Mouse (Mus musculus) retina, postnatal 7 days (tissue): ENCODE measurements around the gene Hoxc10.

Source experiments
- DNase-seq: peaks from one replicate; pipeline ENCODE4 v3.0.0-alpha.2; 2012; ENCODE audit warnings: low read depth, low spot score

Hoxc10 gene

DNA sequence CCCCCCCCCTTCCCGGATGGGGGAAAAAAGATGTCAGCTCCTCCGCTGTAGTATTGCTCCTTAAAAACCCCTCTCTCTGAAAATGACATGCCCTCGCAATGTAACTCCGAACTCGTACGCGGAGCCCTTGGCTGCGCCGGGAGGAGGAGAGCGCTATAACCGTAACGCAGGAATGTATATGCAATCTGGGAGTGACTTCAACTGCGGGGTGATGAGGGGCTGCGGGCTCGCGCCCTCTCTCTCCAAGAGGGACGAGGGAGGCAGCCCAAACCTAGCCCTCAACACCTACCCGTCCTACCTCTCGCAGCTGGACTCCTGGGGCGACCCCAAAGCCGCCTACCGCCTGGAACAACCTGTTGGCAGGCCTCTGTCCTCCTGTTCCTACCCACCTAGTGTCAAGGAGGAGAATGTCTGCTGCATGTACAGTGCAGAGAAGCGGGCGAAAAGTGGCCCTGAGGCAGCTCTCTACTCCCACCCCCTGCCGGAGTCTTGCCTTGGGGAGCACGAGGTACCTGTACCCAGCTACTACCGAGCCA, at the start of gene Hoxc10:
TSS of gene Hoxc10 (plus strand) at position 21 of the 536 bp plus-strand sequence.
- DNase-seq, result no peak

DNA sequence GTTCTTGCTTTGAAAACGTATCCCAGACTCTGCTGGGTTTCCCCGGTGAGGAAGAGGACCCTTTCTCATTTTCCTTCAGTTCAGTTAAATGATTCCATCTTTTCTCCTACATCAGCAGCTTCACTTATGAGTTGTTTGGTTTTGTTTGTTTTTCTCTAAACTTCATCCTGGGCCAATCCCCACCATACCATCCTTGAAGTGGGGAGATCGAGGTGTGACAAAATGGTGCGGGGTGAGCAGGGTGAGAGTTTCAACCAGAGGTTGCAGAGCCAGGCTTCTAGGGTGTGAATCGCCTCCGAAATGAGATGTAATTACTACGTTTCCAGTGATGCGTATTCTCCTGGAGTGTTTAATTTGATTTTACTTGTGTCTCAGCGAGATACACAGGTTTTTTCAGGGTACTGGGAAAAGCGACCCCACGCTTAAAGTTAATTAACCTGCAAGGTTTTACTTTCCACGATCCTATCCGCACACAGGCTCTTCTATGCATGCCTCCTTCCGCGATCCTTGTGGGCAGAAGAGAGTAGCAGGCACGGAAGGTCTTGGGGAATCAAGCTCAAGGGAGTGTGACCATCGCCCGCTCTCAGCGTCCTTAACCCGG, 48.5 kb upstream of the Hoxc10 start:
- no peak for DNase-seq

DNA sequence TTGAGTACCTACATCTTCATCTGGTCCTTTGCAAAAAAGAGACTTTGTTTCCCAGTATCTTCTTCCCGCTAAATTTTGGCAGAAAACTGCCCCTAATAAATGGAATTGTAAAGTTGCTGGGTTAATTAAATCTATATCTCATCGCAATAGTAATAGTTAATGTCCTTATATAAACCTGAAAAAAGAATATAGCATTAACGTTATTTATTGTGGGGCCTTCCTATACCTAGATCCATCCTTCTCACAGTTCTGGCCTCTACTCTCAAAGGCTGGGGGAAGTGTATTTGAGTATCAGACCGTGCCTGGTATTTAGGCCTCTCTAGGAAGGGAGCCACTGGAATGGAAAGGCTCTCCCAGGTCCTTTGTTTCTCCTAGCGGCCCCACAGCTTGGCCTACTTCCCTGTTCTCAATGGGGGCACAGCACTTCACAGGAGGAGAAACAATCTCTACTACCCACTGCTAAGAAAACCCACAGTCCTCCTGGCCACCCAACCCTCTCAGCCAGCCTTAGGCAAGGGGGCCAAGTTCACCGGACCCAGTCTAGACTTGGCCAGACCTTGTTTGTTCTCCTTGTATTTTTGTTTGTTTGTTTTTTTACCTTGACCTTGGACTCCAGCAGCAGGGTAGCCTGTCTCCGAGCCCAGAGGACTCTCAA, 47.9 kb upstream of the Hoxc10 start:
- DNase-seq, result no peak

DNA sequence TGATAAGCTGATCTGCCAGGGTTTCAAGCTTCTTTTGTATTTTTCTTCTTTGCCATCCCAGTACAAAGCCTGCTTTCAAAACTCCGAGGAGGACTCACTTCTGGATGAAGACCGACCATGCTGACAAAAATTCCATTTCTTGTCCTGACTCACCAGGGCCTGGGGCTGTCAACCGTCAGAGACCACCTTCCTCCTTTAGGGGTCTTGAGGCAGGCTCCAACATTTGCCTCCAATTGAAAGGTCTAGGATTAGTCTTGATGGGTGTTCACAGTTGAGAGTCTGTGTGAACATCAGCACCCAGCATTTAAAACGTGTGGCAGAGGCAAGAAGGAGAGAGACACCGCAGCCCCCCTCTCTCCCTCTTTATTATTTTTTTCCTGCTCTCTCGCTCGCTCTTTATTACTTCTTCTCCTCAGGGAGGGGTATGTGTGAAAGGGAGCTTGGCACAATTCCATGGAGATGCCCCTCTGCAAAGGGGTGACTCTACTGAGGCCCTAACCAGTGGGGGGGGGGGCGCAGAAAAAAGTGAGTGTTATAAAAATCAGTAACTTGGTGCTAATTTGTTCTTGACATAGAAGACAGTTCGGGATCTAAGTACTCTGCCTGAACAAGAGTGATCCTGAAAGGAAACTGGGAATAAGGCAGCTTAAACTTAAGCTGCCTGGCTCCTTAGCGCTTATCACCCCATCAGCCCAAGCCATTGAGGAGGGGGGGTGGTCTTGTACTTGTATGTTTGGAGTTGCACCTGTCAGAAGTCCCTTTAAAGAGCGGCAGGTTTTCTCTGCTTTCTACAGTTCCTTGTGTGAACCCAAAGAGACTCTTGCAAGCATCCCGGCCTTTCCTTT, 47.0 kb upstream of the Hoxc10 start:
- no peak for DNase-seq

DNA sequence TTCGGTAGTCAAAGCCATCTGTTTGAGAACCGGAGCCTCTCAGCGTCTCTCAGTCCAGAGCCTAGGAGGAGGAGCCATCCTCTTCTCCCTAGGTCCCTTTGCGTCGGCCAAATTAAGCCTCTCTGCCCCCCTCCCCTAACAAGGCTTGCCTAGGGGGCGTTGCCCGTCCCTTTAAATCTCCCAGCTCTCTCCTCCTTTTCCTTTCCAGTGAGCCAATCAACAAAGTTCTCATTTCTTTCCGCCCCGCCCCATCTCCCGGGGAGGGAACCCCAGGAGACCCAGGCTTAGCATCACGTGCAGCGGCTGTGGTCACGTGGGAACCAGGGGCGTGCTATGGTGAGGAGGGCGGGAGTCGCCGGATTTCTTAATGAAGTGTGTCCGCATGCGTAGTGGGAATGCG, 46.0 kb upstream of the Hoxc10 start:
- peak; percentile 41 for DNase-seq

DNA sequence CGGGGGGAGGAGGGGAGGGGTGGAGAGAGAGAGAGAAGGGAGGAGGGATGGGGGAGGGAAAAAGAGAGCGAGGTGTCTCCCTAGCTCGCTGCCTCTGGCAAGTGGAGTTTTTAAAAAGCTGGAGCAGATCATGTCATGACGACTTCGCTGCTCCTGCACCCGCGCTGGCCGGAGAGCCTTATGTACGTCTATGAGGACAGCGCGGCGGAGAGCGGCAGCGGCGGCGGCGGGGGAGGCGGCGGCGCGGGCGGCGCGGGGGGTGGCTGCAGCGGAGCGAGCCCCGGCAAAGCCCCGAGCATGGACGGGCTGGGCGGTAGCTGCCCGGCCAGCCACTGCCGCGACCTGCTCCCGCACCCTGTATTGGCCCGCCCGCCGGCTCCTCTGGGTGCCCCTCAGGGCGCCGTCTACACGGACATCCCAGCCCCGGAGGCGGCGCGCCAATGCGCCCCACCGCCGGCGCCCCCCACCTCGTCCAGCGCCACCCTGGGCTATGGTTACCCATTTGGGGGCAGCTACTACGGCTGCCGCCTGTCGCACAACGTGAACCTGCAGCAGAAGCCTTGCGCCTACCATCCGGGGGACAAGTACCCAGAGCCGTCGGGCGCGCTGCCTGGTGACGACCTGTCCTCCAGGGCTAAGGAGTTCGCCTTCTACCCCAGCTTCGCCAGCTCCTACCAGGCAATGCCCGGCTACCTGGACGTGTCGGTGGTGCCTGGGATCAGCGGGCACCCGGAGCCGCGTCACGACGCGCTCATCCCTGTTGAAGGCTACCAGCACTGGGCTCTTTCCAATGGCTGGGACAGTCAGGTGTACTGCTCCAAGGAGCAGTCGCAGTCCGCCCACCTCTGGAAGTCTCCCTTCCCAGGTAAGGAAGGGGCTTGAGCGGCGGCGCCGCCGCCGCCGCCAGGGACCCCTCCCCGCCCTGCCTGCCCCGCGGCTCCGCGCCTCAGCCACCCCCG, 45.3 kb upstream of the Hoxc10 start, which contains the start of gene Hoxc13:
TSS of gene Hoxc13 (plus strand) at position 51 of the 959 bp plus-strand sequence.
- DNase-seq, result no peak

DNA sequence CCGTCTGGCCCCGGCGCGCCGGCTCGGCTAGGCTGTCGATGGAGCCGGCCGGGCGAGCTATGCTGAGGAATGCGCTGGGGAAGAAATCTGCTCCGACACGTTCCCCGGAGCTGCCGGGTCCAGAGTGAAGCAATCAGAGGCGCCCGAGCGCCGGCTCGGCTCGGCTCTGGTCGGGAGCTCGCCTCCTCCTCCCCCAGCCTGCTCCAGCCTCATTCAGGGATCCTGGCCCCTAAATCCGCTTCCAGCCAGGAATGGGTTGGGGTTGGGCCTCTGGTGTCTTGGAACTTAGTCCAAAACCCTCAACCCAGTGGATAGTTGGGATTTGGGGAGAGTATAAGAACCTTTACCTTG, 44.6 kb upstream of the Hoxc10 start:
- DNase-seq, result no peak

DNA sequence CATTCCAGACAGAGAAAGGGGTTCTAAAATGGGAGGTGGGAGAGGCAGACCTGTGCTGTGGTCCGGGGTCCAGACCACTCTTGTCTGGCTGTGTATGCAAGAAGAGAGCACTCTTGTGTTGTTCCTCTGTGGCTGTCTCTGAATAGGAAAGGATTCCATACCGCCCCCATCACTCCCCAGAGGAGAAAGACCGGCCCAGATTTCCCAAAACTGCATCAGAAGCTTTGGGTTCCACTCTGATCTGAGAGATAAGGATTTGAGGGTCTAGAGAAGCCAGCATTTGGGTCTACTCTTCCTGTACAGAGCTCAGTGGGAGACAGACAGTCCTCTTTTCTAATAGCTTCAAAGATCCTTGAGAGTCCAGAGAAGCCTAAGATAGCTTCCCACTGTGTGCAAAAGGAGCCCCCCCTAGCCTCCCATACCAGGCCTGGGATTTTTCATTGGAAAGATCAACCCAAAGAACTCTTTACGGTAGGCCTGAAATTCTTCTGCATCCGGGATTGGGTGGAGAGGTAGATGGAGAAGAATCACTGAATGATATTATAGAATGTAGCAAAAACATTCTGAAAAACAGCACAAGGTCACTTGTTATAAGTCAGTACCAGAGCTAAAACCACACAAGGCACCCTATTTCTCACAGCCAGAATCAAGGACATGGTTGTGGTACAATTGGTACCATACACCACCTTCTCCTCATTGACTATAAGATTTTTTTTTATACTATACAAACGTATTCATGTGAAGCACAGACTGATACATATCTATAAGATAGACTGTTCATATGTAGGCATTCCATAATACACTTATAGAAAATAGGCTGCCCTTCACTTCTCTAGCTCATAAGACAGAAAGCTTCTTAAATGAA, 43.7 kb upstream of the Hoxc10 start:
- no peak for DNase-seq

DNA sequence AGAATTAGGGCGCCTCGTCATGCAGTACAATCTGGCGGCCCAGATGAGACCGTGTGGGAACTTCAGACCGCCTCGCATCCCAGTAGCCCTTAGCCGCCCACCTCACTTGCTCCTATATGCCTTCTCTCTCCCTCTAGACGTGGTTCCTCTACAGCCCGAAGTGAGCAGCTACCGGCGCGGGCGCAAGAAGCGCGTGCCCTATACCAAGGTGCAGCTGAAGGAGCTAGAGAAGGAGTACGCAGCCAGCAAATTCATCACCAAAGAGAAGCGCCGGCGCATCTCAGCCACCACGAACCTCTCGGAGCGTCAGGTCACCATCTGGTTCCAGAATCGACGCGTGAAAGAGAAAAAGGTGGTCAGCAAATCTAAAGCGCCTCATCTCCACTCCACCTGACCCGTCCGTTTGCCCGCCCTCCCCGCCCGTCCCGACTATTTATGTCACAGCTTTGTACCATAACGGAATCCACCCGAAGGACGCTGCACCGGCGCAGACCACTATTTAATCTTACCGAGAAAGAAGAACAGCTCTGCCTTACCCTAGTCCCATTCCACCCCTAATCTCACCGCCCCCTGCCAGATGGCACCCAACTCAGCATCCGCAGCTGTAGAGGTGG, 39.5 kb upstream of the Hoxc10 start:
- DNase-seq, result no peak

DNA sequence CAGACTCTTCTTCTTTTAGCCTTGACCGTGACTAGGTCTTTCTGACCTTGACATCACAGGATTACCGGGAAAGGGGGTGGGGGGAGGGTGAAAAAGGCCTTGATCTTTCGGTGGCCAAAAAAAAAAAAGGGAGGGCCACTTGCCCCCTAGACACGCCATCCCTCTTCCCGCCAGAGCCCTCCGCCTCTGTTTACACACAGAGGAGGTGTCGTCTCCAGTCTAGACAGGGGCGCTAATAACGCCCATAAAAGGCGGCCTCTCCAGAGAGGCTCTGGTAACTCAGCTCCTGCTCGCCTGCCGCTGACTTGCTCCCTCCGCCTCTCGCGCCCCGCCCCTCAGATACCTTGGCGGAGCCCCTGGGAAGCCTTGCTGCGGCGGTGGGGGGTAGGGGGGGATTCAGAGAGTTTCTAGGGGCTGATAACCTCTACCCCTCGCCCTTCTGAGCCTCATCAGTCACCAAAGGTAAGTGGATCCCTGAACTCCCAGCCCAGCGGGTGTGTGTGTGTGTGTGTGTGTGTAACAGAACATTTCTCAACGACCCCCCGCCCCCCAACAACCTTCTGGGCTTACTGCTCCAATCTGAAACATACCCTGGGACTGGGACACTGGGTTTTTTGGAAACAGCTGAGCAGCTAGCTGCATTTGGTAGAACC, 34.8 kb upstream of the Hoxc10 start:
- no peak for DNase-seq

DNA sequence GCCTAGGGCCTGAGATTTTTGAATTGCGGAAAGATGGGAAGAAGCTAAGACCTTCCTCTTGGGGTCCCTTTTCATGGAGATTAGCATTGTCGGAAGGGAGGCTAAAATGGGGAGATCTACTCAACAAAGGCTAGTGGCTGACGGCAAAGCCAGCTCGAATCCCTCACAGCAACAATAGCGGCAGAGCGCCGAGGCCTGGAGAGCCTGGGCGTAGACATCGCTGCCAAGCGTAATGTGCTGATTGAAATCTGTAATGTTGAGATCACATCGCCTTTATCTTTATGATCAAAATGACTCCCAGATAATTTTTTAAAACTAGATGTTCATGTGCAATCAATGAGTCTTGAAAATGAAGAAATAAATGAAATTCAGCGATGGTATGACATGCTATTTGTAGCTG, 32.2 kb upstream of the Hoxc10 start:
- no peak for DNase-seq

DNA sequence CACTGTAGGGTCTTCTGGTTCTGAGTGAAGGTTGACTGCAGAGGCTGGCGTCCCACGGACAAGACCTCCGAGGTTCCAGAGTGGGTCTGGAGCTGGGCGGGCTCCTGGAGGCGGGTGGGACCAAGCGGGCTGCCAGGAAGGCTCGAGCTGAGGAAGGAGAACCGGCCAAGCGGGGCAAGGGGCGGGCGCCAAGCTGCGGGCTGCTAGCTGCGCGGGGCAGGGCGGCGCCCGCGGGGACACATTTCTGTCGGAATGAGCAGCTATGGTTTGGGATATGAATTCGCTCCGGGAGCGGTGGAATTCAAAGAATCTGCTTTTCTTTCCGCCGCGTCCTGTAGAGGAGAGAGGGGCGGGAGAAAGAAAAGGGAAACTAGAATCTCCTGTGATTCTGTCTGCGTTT, 31.7 kb upstream of the Hoxc10 start:
- no peak for DNase-seq

DNA sequence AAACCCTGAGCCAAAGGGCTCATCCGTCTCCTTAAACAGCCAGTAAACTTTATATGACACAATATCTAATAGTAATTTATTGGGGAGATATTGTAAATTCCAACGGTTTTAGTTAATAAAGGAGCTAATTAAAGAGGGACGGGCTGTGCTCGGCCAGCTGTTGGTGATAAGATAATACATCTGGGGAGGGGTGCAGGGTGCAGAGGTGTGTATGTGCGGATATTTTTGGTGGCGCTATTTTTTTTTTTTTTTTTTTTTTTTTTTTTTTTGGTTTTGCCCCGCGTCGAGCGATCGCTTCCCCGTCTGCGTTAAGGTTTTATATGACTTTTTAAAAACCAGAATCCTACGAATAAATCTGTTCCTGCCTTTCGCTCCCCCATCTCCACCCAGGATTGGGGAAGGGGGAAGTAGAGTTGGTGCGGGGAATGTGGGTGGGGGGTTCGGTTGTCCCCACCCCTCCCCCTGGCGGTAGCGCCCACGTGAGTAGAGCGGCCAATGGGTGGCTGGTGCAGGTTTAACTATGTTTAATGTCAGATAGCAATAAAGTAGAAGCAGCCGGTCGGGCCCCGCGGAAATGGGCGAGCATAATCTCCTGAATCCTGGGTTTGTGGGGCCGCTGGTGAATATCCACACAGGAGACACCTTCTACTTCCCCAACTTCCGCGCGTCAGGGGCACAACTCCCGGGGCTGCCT, 30.2 kb upstream of the Hoxc10 start, which contains the start of gene Hoxc12:
TSS of gene Hoxc12 (plus strand) at position 479 of the 694 bp plus-strand sequence.
- DNase-seq, result no peak

DNA sequence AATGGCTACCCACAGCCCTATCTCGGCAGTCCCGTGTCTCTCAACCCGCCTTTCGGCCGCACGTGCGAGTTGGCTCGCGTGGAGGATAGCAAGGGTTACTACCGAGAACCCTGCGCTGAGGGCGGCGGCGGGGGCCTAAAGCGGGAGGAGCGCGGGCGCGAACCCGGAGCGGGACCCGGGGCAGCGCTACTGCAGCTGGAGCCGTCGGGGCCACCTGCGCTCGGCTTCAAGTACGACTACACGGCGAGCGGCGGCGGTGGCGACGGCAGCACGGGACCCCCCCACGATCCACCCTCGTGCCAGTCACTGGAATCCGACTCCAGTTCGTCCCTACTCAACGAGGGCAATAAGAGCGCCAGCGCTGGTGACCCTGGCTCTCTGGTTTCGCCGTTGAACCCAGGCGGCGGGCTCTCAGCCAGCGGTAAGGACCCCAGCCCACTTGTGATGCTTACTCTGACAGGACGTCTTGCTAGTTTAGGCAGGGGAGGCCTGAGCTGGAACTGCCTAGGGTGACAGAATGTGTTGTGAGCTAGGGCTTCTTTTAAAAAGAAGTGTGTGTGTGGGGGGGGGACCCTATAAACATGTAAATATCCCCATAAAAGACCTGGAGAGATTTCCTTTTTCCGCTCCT, 29.4 kb upstream of the Hoxc10 start:
- DNase-seq, result no peak

DNA sequence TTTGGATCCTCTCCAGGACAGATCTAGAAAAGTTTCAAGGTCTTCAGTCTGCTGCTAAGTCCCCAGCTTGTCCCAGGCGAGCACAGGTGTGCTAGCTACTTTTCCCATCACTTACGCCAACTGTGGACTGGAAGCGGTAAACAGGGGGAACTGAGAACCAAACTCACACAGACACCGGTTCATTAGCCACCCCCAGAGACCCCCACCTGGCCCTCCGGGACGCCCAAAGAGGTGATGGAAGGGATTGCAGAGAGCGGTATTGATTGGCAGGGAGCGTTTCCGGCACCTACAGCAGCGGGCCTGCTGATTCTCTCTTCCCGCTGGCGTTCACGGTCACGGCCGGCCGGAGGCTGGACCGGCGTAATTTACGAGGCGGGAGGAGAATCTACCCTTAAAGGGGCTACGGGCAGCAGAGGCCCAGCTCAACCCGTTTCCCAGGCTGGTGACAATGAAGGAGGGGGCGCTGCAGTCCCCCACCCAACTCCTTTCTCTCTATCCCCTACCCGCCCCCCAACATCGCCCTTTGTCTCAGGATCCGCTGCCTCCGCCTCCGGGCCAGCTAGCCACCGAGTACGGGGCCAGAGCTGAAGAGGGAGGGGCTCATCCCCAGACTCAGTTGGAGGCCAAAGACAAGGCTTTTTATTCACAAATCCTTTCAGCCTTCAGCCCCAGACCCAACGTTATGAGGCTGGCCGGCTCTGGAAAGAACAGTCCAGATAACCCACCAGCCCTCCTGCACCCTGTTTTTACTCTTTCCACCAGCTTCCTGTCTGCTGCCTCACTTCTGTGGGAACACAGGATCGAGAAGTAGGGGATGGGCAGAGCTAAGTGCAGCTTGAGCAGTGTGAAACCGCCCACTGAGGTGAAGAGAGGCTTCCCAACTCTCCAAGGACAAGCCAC, 27.1 kb upstream of the Hoxc10 start:
- DNase-seq, result no peak

DNA sequence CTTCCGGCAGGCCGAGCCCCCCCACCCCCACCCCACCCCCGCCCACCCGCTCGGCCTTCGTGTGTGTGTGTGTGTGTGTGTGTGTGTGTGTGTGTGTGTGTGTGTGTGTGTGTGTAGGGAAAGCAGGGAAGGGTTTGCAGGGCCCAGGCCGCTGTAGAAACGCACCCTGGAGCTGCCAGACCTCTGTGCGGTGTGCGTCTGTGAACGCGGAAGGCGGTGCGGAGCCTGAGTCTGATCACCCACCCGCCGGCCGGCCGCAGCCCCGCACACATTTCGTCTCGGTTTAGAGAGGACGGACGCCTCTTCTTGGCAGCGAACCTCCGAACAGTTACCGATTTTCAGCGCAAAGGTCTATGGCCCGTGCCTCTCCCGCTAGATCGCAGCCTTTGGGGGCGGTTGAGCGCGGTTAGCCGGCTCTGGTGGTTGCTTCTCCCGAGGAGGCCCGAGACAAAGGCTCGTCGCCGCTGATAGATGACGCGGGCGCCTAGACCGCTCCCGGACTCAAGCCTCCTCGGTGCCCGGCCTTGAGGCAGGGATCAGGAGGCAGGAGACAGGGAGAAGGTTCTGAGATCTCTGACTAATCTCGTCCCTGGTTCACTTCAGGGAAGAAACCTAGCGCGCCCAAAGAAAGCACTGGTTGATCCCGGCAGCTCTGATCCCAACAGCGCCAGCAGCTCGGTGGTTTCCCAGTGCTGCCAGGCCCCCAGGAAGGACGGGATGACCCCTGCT, 23.7 kb upstream of the Hoxc10 start:
- no peak for DNase-seq

DNA sequence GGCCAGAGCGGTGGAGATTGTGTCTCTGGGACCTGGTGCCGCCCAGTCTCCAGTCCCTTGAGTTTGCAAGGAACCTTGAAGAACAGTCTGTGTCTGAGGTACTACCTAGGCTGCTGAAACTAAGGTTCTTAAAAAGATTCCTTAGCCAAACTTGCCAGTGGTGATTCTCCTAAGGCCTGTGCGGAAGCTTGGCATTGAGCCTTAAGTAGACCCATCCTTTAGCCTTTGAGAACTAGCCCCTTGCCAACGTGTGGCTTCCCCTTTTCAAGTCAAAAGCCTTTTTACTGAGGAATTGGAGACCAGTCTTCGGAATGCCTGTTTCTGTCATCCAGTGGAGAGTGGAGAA, 23.2 kb upstream of the Hoxc10 start:
- no peak for DNase-seq
